Mouse (Mus musculus) liver, adult 2 months (tissue): Measurements from ENCODE around the gene Naaladl2.

Experiments used
- CTCF ChIP-seq: fragments of 200-500 bp; IDR thresholded peaks from 2 replicates; pipeline ENCODE4 v1.5.1; 2011; ENCODE audit warnings: low read depth, low read length, control low read depth
- POLR2A ChIP-seq: fragments of 200-500 bp; IDR thresholded peaks from 2 replicates; pipeline ENCODE4 v1.6.1; 2011; ENCODE audit warnings: low read length, control low read depth; ENCODE audit not compliant: insufficient read depth; ENCODE audit errors: extremely low read depth

- TF ChIP-seq CTCF (no peak), POLR2A (no peak)
Observed at GRCm38 (mm10) chr3:24355010-24355409, 789.1 kb downstream of the Naaladl2 start.
